Mouse (Mus musculus): ENCODE measurements around the gene Olfr698. TPM values are rescaled to one million over a fixed set of nuclear protein-coding genes. Genes with fewer than 3 reads are reported as not detected.
"Not testable (repeated sequence)": the region's sequence is repeated elsewhere in the genome, so short reads cannot be mapped to it uniquely, and the experiment has no call there.

Gene Olfr698
- not detected in 2 replicates for polyA plus RNA-seq (2012; rRNA removed)

DNA sequence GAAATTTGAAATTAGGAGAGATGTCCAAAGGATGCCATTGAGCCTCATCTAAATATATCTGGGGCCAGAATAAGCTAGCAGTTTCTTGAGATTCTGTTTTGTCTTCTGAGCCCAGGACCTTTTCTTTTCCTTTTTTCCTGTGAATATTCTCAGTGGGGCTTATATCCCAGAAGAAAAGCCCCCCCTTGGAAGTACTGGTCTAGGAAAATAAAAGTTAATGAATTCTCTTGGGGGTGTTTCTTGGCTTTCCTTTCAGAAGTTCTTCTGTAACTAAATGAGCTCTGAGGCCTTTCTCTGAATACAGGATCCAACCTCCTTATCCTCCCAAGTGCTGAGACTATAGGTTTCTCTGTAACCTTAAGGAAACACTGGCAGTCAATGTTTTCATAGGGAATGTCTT, at the start of gene Olfr698:
Gene Olfr698, minus strand, starts transcription at position 101 of the 400 bp plus-strand sequence.
- no peaks in the 10 kb centered on the region for H3K36me3 ChIP-seq (ENCODE audit: control insufficient read depth, insufficient read depth, low read length)
- no peaks in the 10 kb centered on the region for H3K27me3 ChIP-seq (ENCODE audit: control insufficient read depth, insufficient read depth, low read length)
- H3K4me1 ChIP-seq (ENCODE audit: control insufficient read depth, insufficient read depth, insufficient read length): no peaks in the 10 kb centered on the region
- DNase-seq (ENCODE audit: low read depth in 1 of 2, low spot score in 2 of 2): no peak
- no peak within 1 kb of the TSS for H3K27ac ChIP-seq (ENCODE audit: insufficient read depth, low read length)
- TF ChIP-seq CTCF (IDR thresholded peaks at IDR 0.05; ENCODE audit: extremely low read depth, insufficient read depth, insufficient read length, insufficient replicate concordance) (no peak), POLR2A (IDR thresholded peaks at IDR 0.05; ENCODE audit: low read depth, low read length) (no peak)
- no peak within 1 kb of the TSS for H3K4me3 ChIP-seq (ENCODE audit: extremely low read depth, insufficient read depth, insufficient read length)

DNA sequence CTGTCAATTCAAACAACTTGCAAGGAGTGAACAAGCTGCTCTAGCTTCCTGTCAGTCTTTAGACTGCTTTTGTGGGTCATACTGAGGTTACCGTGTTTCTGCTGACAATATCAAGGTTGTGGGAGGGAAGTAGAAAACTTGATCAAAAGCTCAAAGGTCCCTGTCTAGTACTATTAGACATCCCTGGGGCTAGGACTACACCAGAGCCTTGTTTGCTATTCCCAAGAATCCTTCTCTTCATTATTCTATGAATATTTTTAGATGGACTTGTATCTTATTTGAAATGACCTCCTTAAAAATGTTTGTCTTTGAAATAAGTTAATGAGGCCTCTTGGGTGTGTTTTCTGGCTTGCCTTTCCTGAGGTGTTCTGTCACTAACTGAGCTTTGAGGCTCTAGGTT, 37.9 kb upstream of the Olfr698 start, which contains the start of gene Olfr699:
Gene Olfr699, minus strand, starts transcription at position 101 of the 400 bp plus-strand sequence.
- Histone ChIP-seq H3K4me1 (ENCODE audit: control insufficient read depth, insufficient read depth, insufficient read length) (no peaks in the 10 kb centered on the region), H3K27ac (ENCODE audit: insufficient read depth, low read length) (no peak within 1 kb of the TSS), H3K27me3 (ENCODE audit: control insufficient read depth, insufficient read depth, low read length) (no peaks in the 10 kb centered on the region), H3K36me3 (ENCODE audit: control insufficient read depth, insufficient read depth, low read length) (no peaks in the 10 kb centered on the region), H3K4me3 (ENCODE audit: extremely low read depth, insufficient read depth, insufficient read length) (no peak within 1 kb of the TSS)
- 32% methylated on average over 1 of the region's 1 CpGs for WGBS
- TF ChIP-seq POLR2A (IDR thresholded peaks at IDR 0.05; ENCODE audit: low read depth, low read length): no peak
- TF ChIP-seq CTCF (IDR thresholded peaks at IDR 0.05; ENCODE audit: extremely low read depth, insufficient read depth, insufficient read length, insufficient replicate concordance): no peak
- no peak for DNase-seq (ENCODE audit: low read depth in 1 of 2, low spot score in 2 of 2)

DNA sequence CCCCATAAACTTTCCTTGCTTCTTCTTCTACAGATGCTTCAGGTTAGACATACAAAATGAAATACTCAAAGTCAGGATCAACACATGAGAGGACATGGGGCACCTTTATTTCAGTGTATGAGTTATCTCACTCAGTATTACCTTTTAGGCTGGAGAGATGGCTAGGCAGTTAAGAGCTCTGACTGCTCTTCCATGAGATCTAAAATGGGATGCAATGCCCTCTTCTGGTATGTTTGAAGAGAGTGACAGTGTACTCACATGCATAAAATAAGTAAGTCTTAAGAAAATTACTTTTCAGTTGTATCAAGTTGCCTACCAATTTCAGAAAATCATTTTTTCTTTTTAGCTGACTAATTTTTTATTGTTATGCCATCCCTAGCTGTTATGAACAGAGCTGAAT, 33.1 kb upstream of the Olfr698 start:
- Histone ChIP-seq H3K4me3 (ENCODE audit: extremely low read depth, insufficient read depth, insufficient read length) (no peak overlapping the region), H3K36me3 (ENCODE audit: control insufficient read depth, insufficient read depth, low read length) (no peaks in the 10 kb centered on the region), H3K4me1 (ENCODE audit: control insufficient read depth, insufficient read depth, insufficient read length) (no peaks in the 10 kb centered on the region), H3K27ac (ENCODE audit: insufficient read depth, low read length) (no peak overlapping the region), H3K27me3 (ENCODE audit: control insufficient read depth, insufficient read depth, low read length) (no peaks in the 10 kb centered on the region)
- TF ChIP-seq POLR2A (IDR thresholded peaks at IDR 0.05; ENCODE audit: low read depth, low read length) (no peak), CTCF (IDR thresholded peaks at IDR 0.05; ENCODE audit: extremely low read depth, insufficient read depth, insufficient read length, insufficient replicate concordance) (no peak)
- peak in 1 of 2 experiments; percentile 8 for DNase-seq (ENCODE audit: low read depth in 1 of 2, low spot score in 2 of 2)

DNA sequence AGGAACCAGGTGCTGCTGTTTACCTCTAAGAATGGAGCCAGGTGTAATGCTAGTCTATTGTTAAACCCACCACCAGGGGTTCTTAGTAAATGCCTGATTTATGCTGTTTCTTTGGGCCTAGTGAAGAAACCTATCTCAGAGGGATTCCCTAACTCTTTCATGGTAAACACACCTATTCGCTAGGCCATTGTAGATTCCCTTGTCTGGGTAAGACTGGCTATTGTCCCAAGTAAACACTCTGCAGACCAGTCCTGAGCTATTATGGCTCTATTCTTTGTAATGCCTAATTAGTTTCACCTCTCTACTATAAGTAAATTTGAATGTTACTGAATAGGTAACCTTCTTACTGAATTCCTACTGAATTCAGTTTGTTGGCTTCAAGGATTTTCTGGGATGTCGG, 5.8 kb upstream of the Olfr698 start:
- not testable (repeated sequence) for DNase-seq (ENCODE audit: low read depth in 1 of 2, low spot score in 2 of 2); H3K4me1 ChIP-seq (ENCODE audit: control insufficient read depth, insufficient read depth, insufficient read length); H3K27ac ChIP-seq (ENCODE audit: insufficient read depth, low read length); H3K27me3 ChIP-seq (ENCODE audit: control insufficient read depth, insufficient read depth, low read length); H3K4me3 ChIP-seq (ENCODE audit: extremely low read depth, insufficient read depth, insufficient read length); H3K36me3 ChIP-seq (ENCODE audit: control insufficient read depth, insufficient read depth, low read length)
- WGBS: 96% methylated on average over 2 of the region's 2 CpGs

DNA sequence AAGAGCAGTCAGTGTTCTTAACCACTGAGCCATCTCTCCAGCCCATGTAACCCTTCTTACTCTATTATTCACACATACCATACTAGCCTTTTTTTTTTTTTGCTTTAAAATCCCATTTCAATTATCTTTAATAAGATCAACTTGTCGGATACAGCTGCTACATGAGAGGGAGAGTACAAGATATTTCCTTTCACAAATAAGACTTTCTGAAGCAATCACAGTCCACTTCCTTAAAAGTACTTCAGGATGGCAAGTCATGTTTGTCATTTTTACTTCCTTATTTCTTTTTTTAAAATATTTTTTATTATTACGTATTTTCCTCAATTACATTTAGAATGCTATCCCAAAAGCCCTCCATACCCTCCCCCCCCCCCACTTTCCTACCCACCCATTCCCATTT, 3.6 kb upstream of the Olfr698 start:
- no peak overlapping the region for H3K27ac ChIP-seq (ENCODE audit: insufficient read depth, low read length)
- 50% methylated on average over 2 of the region's 2 CpGs for WGBS

DNA sequence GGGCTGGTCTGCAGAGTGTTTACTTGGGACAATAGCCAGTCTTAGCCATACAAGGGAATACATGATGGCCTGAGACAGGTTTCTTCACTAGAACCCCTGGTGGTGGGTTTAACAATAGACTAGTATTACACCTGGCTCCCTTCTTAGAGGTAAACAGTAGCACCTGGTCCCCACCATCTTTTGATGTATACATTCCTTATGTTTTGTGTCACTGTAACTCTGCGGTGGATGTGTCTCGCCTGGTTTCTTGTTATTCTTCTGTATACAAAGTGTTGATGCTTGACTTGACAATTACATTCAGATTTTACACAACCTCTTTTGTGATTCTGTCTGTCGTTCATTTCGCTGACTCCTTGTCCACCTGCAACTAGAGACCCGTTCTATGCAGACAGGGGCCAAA, 9.4 kb downstream of the Olfr698 start:
- H3K4me3 ChIP-seq (ENCODE audit: extremely low read depth, insufficient read depth, insufficient read length): no peak overlapping the region
- H3K36me3 ChIP-seq (ENCODE audit: control insufficient read depth, insufficient read depth, low read length): no peaks in the 10 kb centered on the region
- no peaks in the 10 kb centered on the region for H3K4me1 ChIP-seq (ENCODE audit: control insufficient read depth, insufficient read depth, insufficient read length)
- 94% methylated on average over 5 of the region's 5 CpGs for WGBS
- no peak for TF ChIP-seq POLR2A (IDR thresholded peaks at IDR 0.05; ENCODE audit: low read depth, low read length)
- TF ChIP-seq CTCF (IDR thresholded peaks at IDR 0.05; ENCODE audit: extremely low read depth, insufficient read depth, insufficient read length, insufficient replicate concordance): no peak
- no peak for DNase-seq (ENCODE audit: low read depth in 1 of 2, low spot score in 2 of 2)
- H3K27me3 ChIP-seq (ENCODE audit: control insufficient read depth, insufficient read depth, low read length): no peaks in the 10 kb centered on the region
- no peak overlapping the region for H3K27ac ChIP-seq (ENCODE audit: insufficient read depth, low read length)

More for the DNA sequence above, 3.6 kb upstream of the Olfr698 start:
- H3K27me3 ChIP-seq (ENCODE audit: control insufficient read depth, insufficient read depth, low read length): no peaks in the 10 kb centered on the region
- no peaks in the 10 kb centered on the region for H3K4me1 ChIP-seq (ENCODE audit: control insufficient read depth, insufficient read depth, insufficient read length)
- no peak for DNase-seq (ENCODE audit: low read depth in 1 of 2, low spot score in 2 of 2)
- no peak overlapping the region for H3K4me3 ChIP-seq (ENCODE audit: extremely low read depth, insufficient read depth, insufficient read length)
- H3K36me3 ChIP-seq (ENCODE audit: control insufficient read depth, insufficient read depth, low read length): no peaks in the 10 kb centered on the region
- TF ChIP-seq CTCF (IDR thresholded peaks at IDR 0.05; ENCODE audit: extremely low read depth, insufficient read depth, insufficient read length, insufficient replicate concordance) (no peak), POLR2A (IDR thresholded peaks at IDR 0.05; ENCODE audit: low read depth, low read length) (no peak)

DNA sequence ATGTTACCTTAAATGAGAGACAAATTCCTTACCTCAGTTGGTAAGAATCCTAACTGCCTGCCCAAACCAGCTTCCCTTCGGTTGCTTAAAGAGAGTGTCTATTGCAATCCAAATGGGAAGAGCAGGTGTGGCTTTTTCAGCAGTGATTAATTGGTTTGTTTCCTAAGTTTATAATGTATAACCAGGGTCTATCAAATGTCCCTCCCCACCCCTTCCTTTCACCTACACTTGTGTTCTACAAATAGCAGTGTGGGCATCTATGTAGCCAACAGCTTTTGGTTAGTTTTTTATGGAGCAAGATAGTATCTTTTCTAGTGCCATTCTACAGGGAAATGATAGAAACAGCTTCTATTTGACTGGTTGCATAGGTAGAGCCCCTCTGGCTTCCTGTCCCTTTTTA, 12.9 kb downstream of the Olfr698 start, which contains the start of gene Olfr697:
Gene Olfr697, minus strand, starts transcription at position 101 of the 400 bp plus-strand sequence.
- TF ChIP-seq CTCF (IDR thresholded peaks at IDR 0.05; ENCODE audit: extremely low read depth, insufficient read depth, insufficient read length, insufficient replicate concordance): no peak
- TF ChIP-seq POLR2A (IDR thresholded peaks at IDR 0.05; ENCODE audit: low read depth, low read length): no peak
- Histone ChIP-seq H3K36me3 (ENCODE audit: control insufficient read depth, insufficient read depth, low read length) (no peaks in the 10 kb centered on the region), H3K4me1 (ENCODE audit: control insufficient read depth, insufficient read depth, insufficient read length) (no peaks in the 10 kb centered on the region), H3K4me3 (ENCODE audit: extremely low read depth, insufficient read depth, insufficient read length) (no peak within 1 kb of the TSS), H3K27me3 (ENCODE audit: control insufficient read depth, insufficient read depth, low read length) (no peaks in the 10 kb centered on the region), H3K27ac (ENCODE audit: insufficient read depth, low read length) (no peak within 1 kb of the TSS)
- no peak for DNase-seq (ENCODE audit: low read depth in 1 of 2, low spot score in 2 of 2)
- WGBS: 97% methylated on average over 1 of the region's 1 CpGs
